Mouse (Mus musculus) layer of hippocampus, adult 11-12 months (tissue): Measurements from ENCODE around the gene 2410015M20Rik.
A peak's percentile ranks its signal among the peaks of the same experiment; 100 is the strongest.
"Not testable (repeated sequence)": the region's sequence is repeated elsewhere in the genome, so short reads cannot be mapped to it uniquely, and the experiment has no call there.

ENCODE experiments used
- DNase-seq: peaks from one replicate; pipeline ENCODE4 v3.0.0; 2022; ENCODE audit warnings: low spot score

The 2410015M20Rik gene

GRCm38 (mm10) chr17:56609452-56610171 is at the start of gene 2410015M20Rik:
TSS of gene 2410015M20Rik (minus strand) at chr17:56609771.
- peak; percentile 98 for DNase-seq

- no peak for DNase-seq
Measured at GRCm38 (mm10) chr17:56656171-56656570, 46.6 kb upstream of the 2410015M20Rik start.

- DNase-seq = no peak
Measured at GRCm38 (mm10) chr17:56655311-56655710, 45.7 kb upstream of the 2410015M20Rik start.

GRCm38 (mm10) chr17:56654771-56655170 is 45.2 kb upstream of the 2410015M20Rik start:
- DNase-seq = no peak

GRCm38 (mm10) chr17:56651801-56652200 is 42.2 kb upstream of the 2410015M20Rik start:
- DNase-seq = no peak

- DNase-seq = no peak
Measured at GRCm38 (mm10) chr17:56647546-56647945, 38.0 kb upstream of the 2410015M20Rik start.

GRCm38 (mm10) chr17:56643237-56643636 is 33.7 kb upstream of the 2410015M20Rik start:
- DNase-seq = no peak

GRCm38 (mm10) chr17:56634023-56634422 is 24.5 kb upstream of the 2410015M20Rik start:
- DNase-seq = no peak

- DNase-seq = no peak
Measured at GRCm38 (mm10) chr17:56631807-56632206, 22.2 kb upstream of the 2410015M20Rik start.

- not testable (repeated sequence) for DNase-seq
Measured at GRCm38 (mm10) chr17:56629800-56630781, 20.5 kb upstream of the 2410015M20Rik start.

- no peak for DNase-seq
Measured at GRCm38 (mm10) chr17:56627530-56628277, 18.1 kb upstream of the 2410015M20Rik start, which contains the start of gene Catsperd. TSS of gene Catsperd (plus strand) at chr17:56628143.

- peak; percentile 97 for DNase-seq
Measured at GRCm38 (mm10) chr17:56626754-56627470, 17.3 kb upstream of the 2410015M20Rik start, which contains the start of gene Lonp1. TSS of gene Lonp1 (minus strand) at chr17:56626887.

GRCm38 (mm10) chr17:56626260-56626659 is 16.7 kb upstream of the 2410015M20Rik start:
- DNase-seq = no peak

GRCm38 (mm10) chr17:56625495-56625894 is 15.9 kb upstream of the 2410015M20Rik start:
- DNase-seq = no peak

GRCm38 (mm10) chr17:56617628-56618027 is 8.1 kb upstream of the 2410015M20Rik start:
- no peak for DNase-seq

GRCm38 (mm10) chr17:56616725-56617124 is 7.2 kb upstream of the 2410015M20Rik start:
- DNase-seq = no peak

GRCm38 (mm10) chr17:56615792-56616191 is 6.2 kb upstream of the 2410015M20Rik start:
- no peak for DNase-seq

- no peak for DNase-seq
Measured at GRCm38 (mm10) chr17:56615136-56615784, 5.7 kb upstream of the 2410015M20Rik start.

- no peak for DNase-seq
Measured at GRCm38 (mm10) chr17:56614391-56615135, 5.0 kb upstream of the 2410015M20Rik start.

GRCm38 (mm10) chr17:56613893-56614292 is 4.3 kb upstream of the 2410015M20Rik start:
- not testable (repeated sequence) for DNase-seq
